Mouse (Mus musculus): ENCODE measurements around the gene Nfu1. TPM values are rescaled to one million over a fixed set of nuclear protein-coding genes. Genes with fewer than 3 reads are reported as not detected.

The Nfu1 gene
- 75.6 and 81.8 TPM in 2 replicates for polyA plus RNA-seq (2015; fragmentation: Nextera tagmentation; extraction: Ambion mirVana)

DNA sequence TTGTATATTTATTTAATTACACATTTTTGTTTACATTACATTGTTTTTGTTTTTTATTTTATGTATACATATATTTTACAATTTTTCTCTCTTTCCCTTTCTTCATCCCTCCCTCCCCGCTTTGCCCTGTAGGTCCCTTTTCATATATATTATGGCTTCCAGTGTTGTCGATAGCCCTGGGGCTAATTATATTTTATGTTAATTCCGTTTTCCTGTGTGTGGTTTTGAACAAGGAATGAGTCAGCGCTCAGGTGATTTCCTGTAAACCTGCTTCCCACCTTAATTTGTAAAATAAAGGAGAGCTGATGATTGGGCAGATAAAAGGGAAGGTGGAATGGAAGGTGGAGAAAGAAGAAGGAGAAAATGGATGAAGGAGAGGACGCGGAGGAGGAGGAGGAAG is at the start of gene Nfu1:
Nfu1 (plus strand) TSS at position 350 of the 400 bp plus-strand sequence.
- Histone ChIP-seq H3K4me1 (replicated peaks; ENCODE audit: control insufficient read depth, insufficient read depth, low read length) (0 out of 2 replicates have a peak, but pooled peaks cover 4% of the 10 kb centered on the region), H3K9me3 (ENCODE audit: control insufficient read depth) (no peaks in the 10 kb centered on the region), H3K36me3 (ENCODE audit: control insufficient read depth, insufficient read depth) (peaks cover 7% of the 10 kb centered on the region; the same call in 1 of the 2 replicates), H3K27me3 (replicated peaks; ENCODE audit: control insufficient read depth, insufficient read depth, low read length) (no peaks in the 10 kb centered on the region), H3K27ac (ENCODE audit: low read depth, low read length) (peak within 1 kb of the TSS; percentile 87), H3K4me2 (replicated peaks; ENCODE audit: low read depth) (peak within 1 kb of the TSS; percentile 81), H3K9ac (ENCODE audit: low read depth, low read length) (peak within 1 kb of the TSS; percentile 90), H3K4me3 (ENCODE audit: low read depth, low read length) (peak within 1 kb of the TSS; percentile 93)
- no peak for TF ChIP-seq CTCF (IDR thresholded peaks at IDR 0.05; ENCODE audit: low read depth)
- ATAC-seq: no peak
- WGBS: 76% methylated on average over 6 of the region's 6 CpGs

DNA sequence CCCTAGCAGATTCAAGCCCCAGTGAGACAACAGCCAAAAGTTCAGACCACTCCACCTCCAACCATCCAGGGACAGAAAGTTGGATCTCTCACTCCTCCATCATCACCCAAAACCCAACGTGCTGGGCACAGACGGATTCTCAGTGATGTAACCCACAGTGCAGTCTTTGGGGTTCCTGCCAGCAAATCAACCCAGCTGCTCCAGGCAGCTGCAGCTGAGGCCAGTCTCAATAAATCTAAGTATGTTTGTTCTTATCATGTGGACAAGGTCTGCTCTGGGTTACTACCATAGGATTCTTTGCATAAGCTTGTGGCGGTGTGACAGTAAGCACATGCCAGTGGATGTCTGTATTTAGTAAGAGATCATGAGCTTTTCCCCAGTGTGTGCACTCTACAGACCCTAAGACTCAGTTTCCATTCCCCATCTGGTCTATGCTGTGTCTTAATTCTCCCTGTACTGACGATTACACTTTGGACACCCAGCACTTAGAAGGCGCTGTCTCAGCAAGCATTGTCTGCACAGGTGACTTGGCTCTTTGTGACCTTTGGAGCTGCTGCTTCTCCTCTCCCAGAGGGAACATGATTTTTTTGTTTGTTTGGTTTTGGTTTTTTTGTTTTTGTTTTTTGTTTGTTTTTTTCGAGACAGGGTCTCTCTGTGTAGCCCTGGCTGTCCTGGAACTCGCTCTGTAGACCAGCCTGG is 44.9 kb upstream of the Nfu1 start:
- Histone ChIP-seq H3K9ac (ENCODE audit: low read depth, low read length) (no peak overlapping the region), H3K27me3 (replicated peaks; ENCODE audit: control insufficient read depth, insufficient read depth, low read length) (no peaks in the 10 kb centered on the region), H3K4me1 (replicated peaks; ENCODE audit: control insufficient read depth, insufficient read depth, low read length) (no peaks in the 10 kb centered on the region), H3K27ac (ENCODE audit: low read depth, low read length) (peak overlapping the region; percentile 24), H3K36me3 (ENCODE audit: control insufficient read depth, insufficient read depth) (peaks cover 65% of the 10 kb centered on the region), H3K4me2 (replicated peaks; ENCODE audit: low read depth) (no peak overlapping the region), H3K4me3 (ENCODE audit: low read depth, low read length) (no peak overlapping the region), H3K9me3 (ENCODE audit: control insufficient read depth) (no peaks in the 10 kb centered on the region)
- 75% methylated on average over 7 of the region's 7 CpGs for WGBS
- no peak for ATAC-seq
- no peak for TF ChIP-seq CTCF (IDR thresholded peaks at IDR 0.05; ENCODE audit: low read depth)

DNA sequence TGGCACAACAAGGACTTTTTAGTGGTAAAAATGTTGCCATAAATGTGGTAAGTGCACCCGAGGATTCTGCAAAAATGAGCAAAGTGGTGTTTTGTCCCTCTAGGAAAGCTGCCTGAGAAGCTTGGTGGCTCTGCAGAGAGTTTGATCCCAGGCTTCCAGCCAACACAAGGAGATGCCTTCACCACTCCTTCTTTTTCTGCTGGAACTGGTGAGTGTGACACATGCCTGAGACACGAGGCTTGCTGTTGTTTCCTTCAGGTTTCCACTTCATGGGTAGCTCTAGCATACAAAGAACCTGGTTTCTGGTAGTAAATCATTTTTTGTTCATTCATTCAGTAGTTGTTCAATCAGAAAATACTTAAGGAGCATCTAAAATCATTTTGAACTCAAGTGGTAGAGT is 41.9 kb upstream of the Nfu1 start:
- Histone ChIP-seq H3K9me3 (ENCODE audit: control insufficient read depth) (no peaks in the 10 kb centered on the region), H3K36me3 (ENCODE audit: control insufficient read depth, insufficient read depth) (peaks cover 55% of the 10 kb centered on the region), H3K9ac (ENCODE audit: low read depth, low read length) (no peak overlapping the region), H3K27ac (ENCODE audit: low read depth, low read length) (no peak overlapping the region), H3K4me3 (ENCODE audit: low read depth, low read length) (no peak overlapping the region), H3K4me1 (replicated peaks; ENCODE audit: control insufficient read depth, insufficient read depth, low read length) (no peaks in the 10 kb centered on the region), H3K27me3 (replicated peaks; ENCODE audit: control insufficient read depth, insufficient read depth, low read length) (no peaks in the 10 kb centered on the region), H3K4me2 (replicated peaks; ENCODE audit: low read depth) (no peak overlapping the region)
- TF ChIP-seq CTCF (IDR thresholded peaks at IDR 0.05; ENCODE audit: low read depth): no peak
- 89% methylated on average over 2 of the region's 2 CpGs for WGBS
- no peak for ATAC-seq

DNA sequence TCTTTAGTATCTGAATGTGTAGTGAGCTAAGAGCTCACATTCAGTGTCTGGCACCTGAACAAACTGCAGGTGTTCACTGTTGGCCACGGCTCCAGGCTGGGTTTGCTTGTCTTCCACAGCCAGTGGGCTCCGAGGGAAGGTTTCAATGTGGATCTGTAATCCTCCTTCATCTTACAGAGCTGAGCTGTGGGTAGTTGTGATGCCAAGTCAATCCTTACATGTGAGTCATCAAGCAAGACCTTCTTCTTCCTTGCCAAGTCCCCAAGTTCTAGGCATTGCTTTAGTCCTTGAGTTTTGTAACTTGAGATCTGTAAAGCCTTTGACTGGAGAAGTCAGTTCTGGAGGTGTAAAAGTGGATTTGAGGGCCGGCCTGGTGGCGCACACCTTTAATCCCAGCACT is 35.1 kb upstream of the Nfu1 start:
- H3K9me3 ChIP-seq (ENCODE audit: control insufficient read depth): no peaks in the 10 kb centered on the region
- no peak for ATAC-seq
- TF ChIP-seq CTCF (IDR thresholded peaks at IDR 0.05; ENCODE audit: low read depth): no peak
- no peak overlapping the region for H3K4me2 ChIP-seq (replicated peaks; ENCODE audit: low read depth)
- no peaks in the 10 kb centered on the region; the same call in 1 of the 2 replicates for H3K4me1 ChIP-seq (replicated peaks; ENCODE audit: control insufficient read depth, insufficient read depth, low read length)
- H3K4me3 ChIP-seq (ENCODE audit: low read depth, low read length): no peak overlapping the region
- WGBS: 92% methylated on average over 4 of the region's 4 CpGs
- H3K36me3 ChIP-seq (ENCODE audit: control insufficient read depth, insufficient read depth): peaks cover 39% of the 10 kb centered on the region
- H3K27ac ChIP-seq (ENCODE audit: low read depth, low read length): no peak overlapping the region
- H3K27me3 ChIP-seq (replicated peaks; ENCODE audit: control insufficient read depth, insufficient read depth, low read length): no peaks in the 10 kb centered on the region
- no peak overlapping the region for H3K9ac ChIP-seq (ENCODE audit: low read depth, low read length)

DNA sequence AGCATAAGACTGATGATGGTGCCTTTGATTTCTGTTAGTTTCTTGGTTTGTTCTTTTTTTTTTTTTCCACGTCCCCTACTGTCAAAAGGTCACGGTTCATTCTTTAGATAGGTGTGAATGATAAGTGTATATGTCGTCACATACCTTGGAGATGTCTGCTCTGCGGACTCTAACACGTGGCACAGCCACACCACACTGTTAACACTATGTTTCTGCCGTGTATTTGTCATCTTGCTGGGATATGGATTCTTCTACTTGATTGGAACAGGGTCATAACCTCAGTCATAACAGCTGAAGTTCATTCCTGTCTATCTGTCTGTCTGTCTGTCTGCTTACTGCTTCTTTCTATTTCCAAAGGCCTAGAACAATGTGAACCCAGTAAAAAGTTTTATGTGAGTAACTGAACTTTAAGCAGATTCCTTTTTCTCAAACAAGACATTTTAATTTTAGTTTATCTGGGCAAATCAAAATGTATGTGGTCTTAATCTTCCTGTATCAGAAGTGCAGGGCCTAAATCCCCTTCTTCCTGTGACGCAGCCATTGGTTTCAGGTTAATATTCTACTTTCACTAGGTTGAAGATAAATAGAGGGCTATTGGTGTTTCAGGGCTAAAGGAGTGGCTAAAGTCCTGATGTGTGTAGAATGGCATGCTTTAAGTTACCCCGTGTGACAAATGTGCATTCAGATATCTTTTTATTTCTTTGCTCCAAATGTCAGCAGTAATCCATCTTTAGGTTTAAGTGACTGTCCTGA is 30.7 kb upstream of the Nfu1 start:
- H3K4me2 ChIP-seq (replicated peaks; ENCODE audit: low read depth): no peak overlapping the region
- H3K27ac ChIP-seq (ENCODE audit: low read depth, low read length): 0 out of 2 replicates have a peak overlapping the region, but pooled peaks have one; percentile 10
- H3K36me3 ChIP-seq (ENCODE audit: control insufficient read depth, insufficient read depth): peaks cover 23% of the 10 kb centered on the region; the same call in 1 of the 2 replicates
- no peak overlapping the region for H3K4me3 ChIP-seq (ENCODE audit: low read depth, low read length)
- no peak for TF ChIP-seq CTCF (IDR thresholded peaks at IDR 0.05; ENCODE audit: low read depth)
- no peaks in the 10 kb centered on the region; the same call in 1 of the 2 replicates for H3K4me1 ChIP-seq (replicated peaks; ENCODE audit: control insufficient read depth, insufficient read depth, low read length)
- no peaks in the 10 kb centered on the region for H3K9me3 ChIP-seq (ENCODE audit: control insufficient read depth)
- peak; percentile 83 for ATAC-seq
- WGBS: 52% methylated on average over 8 of the region's 8 CpGs
- no peak overlapping the region for H3K9ac ChIP-seq (ENCODE audit: low read depth, low read length)
- H3K27me3 ChIP-seq (replicated peaks; ENCODE audit: control insufficient read depth, insufficient read depth, low read length): no peaks in the 10 kb centered on the region

DNA sequence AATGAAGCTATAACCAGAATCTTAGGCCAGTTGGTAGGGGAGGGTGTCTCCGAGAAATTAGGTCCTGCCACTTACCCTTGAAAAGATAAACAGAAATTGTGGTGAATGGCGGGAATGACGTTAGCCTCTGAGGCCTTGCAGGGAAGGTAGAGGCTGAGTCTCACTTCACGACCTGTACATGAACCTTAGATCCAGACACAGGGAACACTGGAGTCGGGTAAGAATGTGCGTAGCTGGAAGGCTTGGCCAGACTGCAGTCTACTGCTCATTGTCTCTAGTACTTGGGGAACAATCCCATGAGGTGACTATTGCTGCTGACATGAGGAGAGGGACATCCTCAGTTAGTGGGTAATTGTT is 30.1 kb upstream of the Nfu1 start:
- peak overlapping the region; percentile 10; the same call in 1 of the 2 replicates for H3K27ac ChIP-seq (ENCODE audit: low read depth, low read length)
- H3K36me3 ChIP-seq (ENCODE audit: control insufficient read depth, insufficient read depth): peaks cover 22% of the 10 kb centered on the region
- H3K9ac ChIP-seq (ENCODE audit: low read depth, low read length): no peak overlapping the region
- no peaks in the 10 kb centered on the region for H3K27me3 ChIP-seq (replicated peaks; ENCODE audit: control insufficient read depth, insufficient read depth, low read length)
- no peaks in the 10 kb centered on the region for H3K9me3 ChIP-seq (ENCODE audit: control insufficient read depth)
- ATAC-seq: peak; percentile 74
- no peak overlapping the region for H3K4me3 ChIP-seq (ENCODE audit: low read depth, low read length)
- no peak for TF ChIP-seq CTCF (IDR thresholded peaks at IDR 0.05; ENCODE audit: low read depth)
- no peak overlapping the region for H3K4me2 ChIP-seq (replicated peaks; ENCODE audit: low read depth)
- no peaks in the 10 kb centered on the region; the same call in 1 of the 2 replicates for H3K4me1 ChIP-seq (replicated peaks; ENCODE audit: control insufficient read depth, insufficient read depth, low read length)
- 25% methylated on average over 6 of the region's 6 CpGs for WGBS
